Mouse (Mus musculus) small intestine, adult 2 months (tissue): ENCODE results near the gene Wapl.

Experiments used
- CTCF ChIP-seq: fragments of 200-500 bp; IDR thresholded peaks from 2 replicates; pipeline ENCODE4 v1.5.1; 2012; ENCODE audit warnings: low read depth, mild to moderate bottlenecking, control low read depth, inconsistent platforms, low read length, moderate library complexity, mixed read lengths; ENCODE audit not compliant: insufficient replicate concordance, insufficient read length; ENCODE audit errors: extremely low read depth
- POLR2A ChIP-seq: fragments of 200-500 bp; IDR thresholded peaks from 2 replicates; pipeline ENCODE4 v1.6.1; 2012; ENCODE audit warnings: low read depth, mild to moderate bottlenecking, control low read depth, inconsistent platforms, low read length, moderate library complexity

GRCm38 (mm10) chr14:34635721-34636120, 38.0 kb upstream of the Wapl start:
- TF ChIP-seq POLR2A (no peak), CTCF (no peak)
